Mouse (Mus musculus) G1E (cell line): ENCODE results near the gene Map1b.

Experiments
- CTCF ChIP-seq: IDR thresholded peaks from 2 replicates; pipeline ENCODE4 v1.5.1; 2012; ENCODE audit warnings: low read depth, low read length, inconsistent platforms, mixed read lengths
- GATA1 ChIP-seq: IDR thresholded peaks from 2 replicates; pipeline ENCODE4 v1.6.1; 2012; ENCODE audit warnings: borderline replicate concordance, low read length, inconsistent platforms, mixed read lengths
- GATA2 ChIP-seq: IDR thresholded peaks from 2 replicates; pipeline ENCODE4 v1.6.1; 2012; ENCODE audit warnings: low read depth, low read length, inconsistent platforms, borderline replicate concordance
- POLR2AphosphoS5 ChIP-seq: IDR thresholded peaks from 2 replicates; pipeline ENCODE4 v1.6.1; 2012; ENCODE audit warnings: low read depth, low read length, inconsistent platforms; ENCODE audit not compliant: insufficient replicate concordance
- TAL1 ChIP-seq: conservative IDR thresholded peaks from 2 replicates; pipeline ENCODE4 v1.6.1; 2012; ENCODE audit warnings: low read depth, low read length, inconsistent platforms, mixed read lengths

DNA sequence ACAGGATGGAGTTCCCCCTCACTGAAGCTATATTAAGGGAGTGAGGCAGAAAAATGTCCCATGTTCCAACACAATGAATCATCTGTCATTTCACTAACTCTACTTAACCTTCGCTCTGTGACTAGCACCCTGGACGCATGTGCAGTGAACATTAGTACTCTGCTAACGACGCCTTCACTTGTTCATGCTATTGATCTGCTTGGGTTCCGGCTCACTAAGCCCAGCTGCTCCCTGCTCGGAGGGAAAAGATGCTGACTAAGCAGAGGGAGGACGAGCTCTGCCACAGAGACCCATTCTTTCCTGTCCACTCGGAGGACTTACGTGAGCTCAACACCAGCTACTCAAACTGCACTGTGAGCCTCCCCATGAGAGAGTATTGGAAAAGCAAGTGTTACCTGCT, 33.2 kb upstream of the Map1b start:
- no peak for TF ChIP-seq CTCF
- TF ChIP-seq GATA1 = no peak
- TF ChIP-seq TAL1 = no peak
- TF ChIP-seq GATA2 = no peak
- no peak for TF ChIP-seq POLR2AphosphoS5
